23 mouse cellular contexts compared by ENCODE assay signal in genomic region chr2:179449018-179449417, GRCm38 (mm10). TPM values are rescaled to one million over a fixed set of nuclear protein-coding genes. Genes with fewer than 3 reads are reported as not detected.
DNase-seq lines count a peak whose midpoint lies in the region; ATAC-seq and TF ChIP-seq lines count a peak whose summit lies in the region.
"Had no signal": no experiment of that assay in that cellular context is flagged by ENCODE, and none has a peak within 500 bp of the region (broad histone marks: within the 10 kb centered on the region; RNA-seq: fewer than 3 reads in every experiment).

No protein-coding gene starts in this region.

- no peak overlapping the region for H3K4me3 ChIP-seq in forebrain, postnatal 0 days (ENCODE audit: low read depth, low read length)
- no peak overlapping the region for H3K4me3 ChIP-seq in forebrain, embryonic 13.5 days
- H3K4me3 ChIP-seq in liver, embryonic 14.5 days (ENCODE audit: insufficient read depth in 1 of 2, low read depth in 2 of 2, low read length in 2 of 2) = no peak overlapping the region
- no peak overlapping the region for H3K4me3 ChIP-seq in ES-Bruce4 (ENCODE audit: low read depth, low read length)
- H3K4me3 ChIP-seq in cortical plate, adult 2 months (ENCODE audit: insufficient read depth, low read length) = no peak overlapping the region
- H3K4me3 ChIP-seq: midbrain, embryonic 12.5 days; myocyte; stomach, embryonic 15.5 days had no signal

- no peak for DNase-seq in forebrain, postnatal 0 days
- DNase-seq in liver, embryonic 14.5 days (ENCODE audit: low read depth in 3 of 3, low spot score in 3 of 3) = no peak
- no peak for DNase-seq in liver
- no peak for DNase-seq in adrenal gland, postnatal 25 days
- DNase-seq: adrenal gland, adult 8-10 months; embryo, embryonic 11 days; gastrocnemius, postnatal 10 days; heart, adult 18-20 months; heart, postnatal 4 days; kidney, adult 18-20 months; layer of hippocampus, postnatal 36 days; right cerebral cortex, postnatal 25 days; thymus, postnatal 14 days had no signal

- H3K27me3 ChIP-seq in forebrain, postnatal 0 days (ENCODE audit: insufficient read depth, low read length) = no peaks in the 10 kb centered on the region
- peaks cover 8% of the 10 kb centered on the region; the same call in 1 of the 2 replicates for H3K27me3 ChIP-seq in forebrain, embryonic 13.5 days
- H3K27me3 ChIP-seq in liver, embryonic 14.5 days (ENCODE audit: control insufficient read depth, insufficient read depth, low read length) = peaks cover 6% of the 10 kb centered on the region
- no peaks in the 10 kb centered on the region for H3K27me3 ChIP-seq in ES-Bruce4 (ENCODE audit: control insufficient read depth, insufficient read depth, low read length, poor library complexity, severe bottlenecking)

- ATAC-seq in forebrain, postnatal 0 days = no peak
- no peak for ATAC-seq in forebrain, embryonic 13.5 days
- no peak for ATAC-seq in liver, embryonic 14.5 days (ENCODE audit: insufficient read depth)
- ATAC-seq: CD4-positive, CD25-positive, alpha-beta regulatory T cell, adult 4 months; hindbrain, embryonic 16.5 days had no signal

- no peak for TF ChIP-seq EP300 in liver, embryonic 14.5 days (IDR thresholded peaks at IDR 0.05; ENCODE audit: low read depth)
- no peak for TF ChIP-seq EP300 in ES-Bruce4 (IDR thresholded peaks at IDR 0.05; ENCODE audit: insufficient read depth, low read depth, low read length)

- no peak overlapping the region for H3K4me2 ChIP-seq in forebrain, postnatal 0 days (ENCODE audit: low read depth)
- H3K4me2 ChIP-seq in forebrain, embryonic 13.5 days = no peak overlapping the region
- no peak overlapping the region for H3K4me2 ChIP-seq in liver, embryonic 14.5 days (ENCODE audit: low read depth)
- H3K4me2 ChIP-seq: midbrain, embryonic 12.5 days; stomach, embryonic 15.5 days had no signal

- H3K4me1 ChIP-seq in forebrain, postnatal 0 days (ENCODE audit: insufficient read depth) = peaks cover under 1% of the 10 kb centered on the region; the same call in 1 of the 2 replicates
- H3K4me1 ChIP-seq in forebrain, embryonic 13.5 days = peaks cover 15% of the 10 kb centered on the region
- no peaks in the 10 kb centered on the region for H3K4me1 ChIP-seq in liver, embryonic 14.5 days (replicated peaks; ENCODE audit: control insufficient read depth in 2 of 2, insufficient read depth in 2 of 2, low read length in 1 of 2)
- no peaks in the 10 kb centered on the region for H3K4me1 ChIP-seq in ES-Bruce4 (ENCODE audit: control insufficient read depth, insufficient read depth, low read length)
- no peaks in the 10 kb centered on the region; the same call in 1 of the 2 replicates for H3K4me1 ChIP-seq in cortical plate, adult 2 months (ENCODE audit: control insufficient read depth, insufficient read depth, low read length)
- H3K4me1 ChIP-seq: stomach, embryonic 15.5 days had no signal

- H3K9ac ChIP-seq in forebrain, postnatal 0 days = no peak overlapping the region
- H3K9ac ChIP-seq in forebrain, embryonic 13.5 days = no peak overlapping the region
- H3K9ac ChIP-seq in liver, embryonic 14.5 days (replicated peaks) = no peak overlapping the region
- H3K9ac ChIP-seq in ES-Bruce4 (ENCODE audit: low read depth, poor library complexity, severe bottlenecking) = no peak overlapping the region
- H3K9ac ChIP-seq: midbrain, embryonic 12.5 days; stomach, embryonic 15.5 days had no signal

- TF ChIP-seq POLR2A in ES-Bruce4 (IDR thresholded peaks at IDR 0.05; ENCODE audit: insufficient read depth, low read length) = no peak
- TF ChIP-seq POLR2A in cortical plate, adult 2 months (IDR thresholded peaks at IDR 0.05; ENCODE audit: extremely low read depth, insufficient read depth, low read length) = no peak

- 97% methylated on average over 1 of the region's 1 CpGs for WGBS in forebrain, postnatal 0 days
- WGBS in forebrain, embryonic 13.5 days = 96% methylated on average over 1 of the region's 1 CpGs
- 61% methylated on average over 1 of the region's 1 CpGs for WGBS in liver, embryonic 14.5 days (ENCODE audit: insufficient replicate concordance)

- no peak overlapping the region for H3K27ac ChIP-seq in forebrain, postnatal 0 days (ENCODE audit: low read depth, low read length)
- no peak overlapping the region for H3K27ac ChIP-seq in forebrain, embryonic 13.5 days
- no peak overlapping the region for H3K27ac ChIP-seq in liver, embryonic 14.5 days
- no peak overlapping the region for H3K27ac ChIP-seq in ES-Bruce4 (ENCODE audit: insufficient read depth, low read length)
- H3K27ac ChIP-seq in cortical plate, adult 2 months (ENCODE audit: insufficient read depth, low read length) = no peak overlapping the region
- H3K27ac ChIP-seq: kidney, postnatal 0 days; macrophage; midbrain, embryonic 12.5 days; stomach, embryonic 15.5 days had no signal

- no peaks in the 10 kb centered on the region; the same call in 1 of the 2 replicates for H3K36me3 ChIP-seq in forebrain, postnatal 0 days (ENCODE audit: insufficient read depth)
- peaks cover 34% of the 10 kb centered on the region for H3K36me3 ChIP-seq in forebrain, embryonic 13.5 days (ENCODE audit: poor library complexity, severe bottlenecking)
- no peaks in the 10 kb centered on the region for H3K36me3 ChIP-seq in liver, embryonic 14.5 days (replicated peaks; ENCODE audit: control insufficient read depth, insufficient read depth, low read depth)
- no peaks in the 10 kb centered on the region for H3K36me3 ChIP-seq in ES-Bruce4 (ENCODE audit: control insufficient read depth, insufficient read depth, low read length, poor library complexity, severe bottlenecking)
- H3K36me3 ChIP-seq: stomach, embryonic 15.5 days had no signal

- peak; percentile 55 for TF ChIP-seq CTCF in forebrain, postnatal 0 days (IDR thresholded peaks at IDR 0.05; ENCODE audit: low read depth)
- TF ChIP-seq CTCF in liver, embryonic 14.5 days (IDR thresholded peaks at IDR 0.05; ENCODE audit: low read depth) = peak; percentile 38; the same call in 1 of the 2 replicates
- peak; percentile 16 for TF ChIP-seq CTCF in ES-Bruce4 (IDR thresholded peaks at IDR 0.05; ENCODE audit: low read depth, low read length)
- TF ChIP-seq CTCF in cortical plate, adult 2 months (IDR thresholded peaks at IDR 0.05; ENCODE audit: extremely low read depth, insufficient read depth, low read length) = 0 out of 2 replicates have a peak, but pooled peaks have one; percentile 9

- H3K9me3 ChIP-seq in forebrain, postnatal 0 days (ENCODE audit: low read length) = peaks cover 5% of the 10 kb centered on the region; the same call in 1 of the 2 replicates
- no peaks in the 10 kb centered on the region; the same call in 1 of the 2 replicates for H3K9me3 ChIP-seq in forebrain, embryonic 13.5 days (replicated peaks)
- no peaks in the 10 kb centered on the region; the same call in 1 of the 2 replicates for H3K9me3 ChIP-seq in liver, embryonic 14.5 days (ENCODE audit: control insufficient read depth, low read length)
- H3K9me3 ChIP-seq in ES-Bruce4 (replicated peaks; ENCODE audit: control insufficient read depth, insufficient read depth, low read length, poor library complexity, severe bottlenecking) = no peaks in the 10 kb centered on the region; the same call in 1 of the 2 replicates
- H3K9me3 ChIP-seq: stomach, embryonic 15.5 days had no signal

RNA-seq across cellular contexts. Expression of gene Cdh4, which starts 6.8 kb away (rescaled TPM):
- 47.9 and 84.0 TPM in 2 replicates for total RNA-seq in forebrain, postnatal 0 days (2014; rRNA removed)
- 44.0 and 58.9 TPM in 2 replicates for polyA plus RNA-seq in forebrain, postnatal 0 days (2015; fragmentation: Nextera tagmentation; extraction: Ambion mirVana)
- polyA plus RNA-seq in forebrain, embryonic 13.5 days (2015; fragmentation: Nextera tagmentation; extraction: Ambion mirVana) = 30.3 and 43.6 TPM in 2 replicates
- polyA plus RNA-seq in liver, embryonic 14.5 days (2012; rRNA removed) = 0.07 and 0.13 TPM in 2 replicates
- polyA plus RNA-seq in liver, embryonic 14.5 days (2014; fragmentation: Nextera tagmentation; extraction: Ambion mirVana) = 0.09 and 0.19 TPM in 2 replicates
- polyA plus RNA-seq in ES-Bruce4 (2011; ENCODE audit: insufficient read depth, insufficient read length, low read depth, missing spikeins) = 1.4 and 2.4 TPM in 2 replicates
- 5.2 and 5.9 TPM in 2 replicates for polyA plus RNA-seq in cortical plate, adult 2 months (2012; rRNA removed)
- 4.4 and 5.3 TPM in 2 replicates for total RNA-seq in adrenal gland, postnatal 25 days (2021)
- polyA plus RNA-seq: CD4-positive, CD25-positive, alpha-beta regulatory T cell, adult 4 months; macrophage; myocyte had no signal
